Mouse (Mus musculus) embryonic stem cell, embryonic (primary cell): ENCODE results near the gene Otulin.

Experiments
- CTCF ChIA-PET, 4 experiments: fragments of 300-600 bp in 2 of 4; fragments of 350-600 bp in 2 of 4; sonication (Branson Sonifier 250); formaldehyde crosslinking; loops; one replicate each; lab custom pipeline; 2022; ENCODE audit warnings: inconsistent platforms in 2 of 4; lab: Charles Lee
- POLR2A ChIA-PET, 4 experiments: fragments of 300-600 bp in 2 of 4; fragments of 350-600 bp in 2 of 4; sonication (Branson Sonifier 250); formaldehyde crosslinking; loops; one replicate each; lab custom pipeline; 2022; ENCODE audit warnings: antibody characterized with exemption in 4 of 4, inconsistent platforms in 1 of 4; lab: Charles Lee

The Otulin gene

GRCm38 (mm10) chr15:27626314-27626713 is 4.2 kb downstream of the Otulin start:
- ChIA-PET CTCF (interaction anchor here in 2 of 4 experiments (0.6 to 0.9 kb wide), 3 partner anchors 8 to 33 kb away, joined by 3 read pairs; no protein-coding TSS in a partner anchor), POLR2A (interaction anchor here in 1 of 4 experiments (0.6 to 1.9 kb wide), 3 partner anchors 8 to 33 kb away, joined by 3 to 4 read pairs (median 4); no protein-coding TSS in a partner anchor)

- ChIA-PET CTCF (interaction anchor here in 2 of 4 experiments (0.6 to 1.1 kb wide), 4 partner anchors 8 to 293 kb away, joined by 3 to 4 read pairs (median 3); no protein-coding TSS in a partner anchor), POLR2A (interaction anchor here in 1 of 4 experiments (0.6 to 1.9 kb wide), 4 partner anchors 8 to 32 kb away, joined by 3 to 4 read pairs (median 4); no protein-coding TSS in a partner anchor)
Measured at GRCm38 (mm10) chr15:27625890-27626255, 4.6 kb downstream of the Otulin start.

- POLR2A ChIA-PET: interaction anchor here in 1 of 4 experiments (0.9 to 2.2 kb wide), 6 partner anchors 11 to 300 kb away, joined by 3 to 5 read pairs (median 3); no protein-coding TSS in a partner anchor
- CTCF ChIA-PET: interaction anchor here in 2 of 4 experiments (0.5 to 1.1 kb wide), 3 partner anchors 27 to 294 kb away, joined by 3 to 4 read pairs (median 3); no protein-coding TSS in a partner anchor
Measured at GRCm38 (mm10) chr15:27625014-27625889, 5.2 kb downstream of the Otulin start.

DNA sequence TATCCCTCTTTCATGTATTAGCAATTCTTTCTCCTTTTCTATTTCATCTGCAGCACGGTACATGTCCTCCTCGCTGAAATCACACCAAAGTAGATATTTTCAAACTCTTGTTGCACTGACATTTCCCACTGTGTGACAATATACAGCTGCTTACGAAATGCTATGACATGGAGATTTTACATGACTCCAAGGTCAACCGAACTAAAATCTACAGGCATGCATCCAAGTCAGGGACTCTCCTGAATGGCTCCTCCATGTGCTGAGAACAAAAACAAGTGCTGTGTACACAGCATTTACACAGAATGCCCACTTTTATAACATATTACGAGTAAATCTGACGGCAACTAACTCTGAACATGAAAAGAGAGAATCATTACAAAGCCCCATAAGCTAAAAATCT is 7.2 kb downstream of the Otulin start:
- ChIA-PET POLR2A (interaction anchor here in 1 of 4 experiments (1.2 to 2.2 kb wide), 3 partner anchors 10 to 22 kb away, joined by 5 read pairs; no protein-coding TSS in a partner anchor), CTCF (interaction anchor here in 1 of 4 experiments (1.2 kb wide), 1 partner anchor 36 kb away, joined by 3 read pairs; no protein-coding TSS in a partner anchor)

GRCm38 (mm10) chr15:27620475-27621185 is 9.9 kb downstream of the Otulin start:
- POLR2A ChIA-PET: interaction anchor here in 1 of 4 experiments (1.0 to 1.3 kb wide), 2 partner anchors 8 to 12 kb away, joined by 3 to 4 read pairs; no protein-coding TSS in a partner anchor
- CTCF ChIA-PET: interaction anchor here in 1 of 4 experiments (0.8 kb wide), 1 partner anchor 9 kb away, joined by 3 read pairs; no protein-coding TSS in a partner anchor

- ChIA-PET POLR2A (interaction anchor here in 2 of 4 experiments (1.1 to 1.2 kb wide), 2 partner anchors 10 to 20 kb away, joined by 3 read pairs; no protein-coding TSS in a partner anchor), CTCF (no interaction called here)
Measured at GRCm38 (mm10) chr15:27619683-27620082, 10.8 kb downstream of the Otulin start.

- POLR2A ChIA-PET: interaction anchor here in 2 of 4 experiments (0.8 to 1.2 kb wide), 3 partner anchors 10 to 19 kb away, joined by 3 to 6 read pairs (median 3); no protein-coding TSS in a partner anchor
- CTCF ChIA-PET: no interaction called here
Measured at GRCm38 (mm10) chr15:27618778-27619533, 11.5 kb downstream of the Otulin start.

GRCm38 (mm10) chr15:27617227-27617626 is 13.3 kb downstream of the Otulin start:
- CTCF ChIA-PET: interaction anchor here in 1 of 4 experiments (0.7 kb wide), 1 partner anchor 27 kb away, joined by 3 read pairs; no protein-coding TSS in a partner anchor
- POLR2A ChIA-PET: interaction anchor here in 1 of 4 experiments (1.1 kb wide), 1 partner anchor 12 kb away, joined by 3 read pairs; no protein-coding TSS in a partner anchor

- ChIA-PET POLR2A (interaction anchor here in 1 of 4 experiments (1.4 kb wide), 1 partner anchor 12 kb away, joined by 5 read pairs; no protein-coding TSS in a partner anchor), CTCF (interaction anchor here in 2 of 4 experiments (0.6 kb wide), 2 partner anchors 13 to 468 kb away, joined by 3 to 6 read pairs; no protein-coding TSS in a partner anchor)
Measured at GRCm38 (mm10) chr15:27616159-27616558, 14.3 kb downstream of the Otulin start.

- CTCF ChIA-PET: interaction anchor here (0.6 to 2.2 kb wide), 17 partner anchors 9 to 288 kb away, joined by 3 to 14 read pairs (median 4); partner anchors contain the start of gene Ank (in 1 of the 4)
- POLR2A ChIA-PET: interaction anchor here in 2 of 4 experiments (0.6 to 2.1 kb wide), 9 partner anchors 8 to 318 kb away, joined by 3 to 5 read pairs (median 3); partner anchors contain the start of gene Otulinl (in 1 of the 2)
Measured at GRCm38 (mm10) chr15:27613255-27613654, 17.2 kb downstream of the Otulin start.

GRCm38 (mm10) chr15:27612533-27613221 is 17.8 kb downstream of the Otulin start:
- CTCF ChIA-PET: interaction anchor here (0.5 to 2.2 kb wide), 17 partner anchors 9 to 290 kb away, joined by 3 to 14 read pairs (median 4); partner anchors contain the start of gene Ank (in 1 of the 4)
- POLR2A ChIA-PET: interaction anchor here in 2 of 4 experiments (0.5 to 2.1 kb wide), 9 partner anchors 9 to 747 kb away, joined by 3 to 5 read pairs (median 4); partner anchors contain the start of gene Otulinl (in 1 of the 2)

GRCm38 (mm10) chr15:27609554-27609953 is 20.9 kb downstream of the Otulin start:
- POLR2A ChIA-PET: interaction anchor here in 2 of 4 experiments (0.7 to 1.4 kb wide), 3 partner anchors 12 to 358 kb away, joined by 3 to 5 read pairs (median 3); no protein-coding TSS in a partner anchor

GRCm38 (mm10) chr15:27605252-27605651 is 25.2 kb downstream of the Otulin start:
- POLR2A ChIA-PET: interaction anchor here in 1 of 4 experiments (1.0 kb wide), 1 partner anchor 456 kb away, joined by 3 read pairs; no protein-coding TSS in a partner anchor
- CTCF ChIA-PET: interaction anchor here in 1 of 4 experiments (0.5 kb wide), 1 partner anchor 135 kb away, joined by 8 read pairs; no protein-coding TSS in a partner anchor

More at GRCm38 (mm10) chr15:27609554-27609953, 20.9 kb downstream of the Otulin start:
- CTCF ChIA-PET: interaction anchor here in 1 of 4 experiments (1.0 kb wide), 1 partner anchor 284 kb away, joined by 3 read pairs; no protein-coding TSS in a partner anchor

- CTCF ChIA-PET: no interaction called here
- POLR2A ChIA-PET: interaction anchor here in 2 of 4 experiments (1.0 to 1.5 kb wide), 2 partner anchors 11 to 456 kb away, joined by 3 to 5 read pairs; no protein-coding TSS in a partner anchor
Measured at GRCm38 (mm10) chr15:27604558-27604957, 25.9 kb downstream of the Otulin start.

DNA sequence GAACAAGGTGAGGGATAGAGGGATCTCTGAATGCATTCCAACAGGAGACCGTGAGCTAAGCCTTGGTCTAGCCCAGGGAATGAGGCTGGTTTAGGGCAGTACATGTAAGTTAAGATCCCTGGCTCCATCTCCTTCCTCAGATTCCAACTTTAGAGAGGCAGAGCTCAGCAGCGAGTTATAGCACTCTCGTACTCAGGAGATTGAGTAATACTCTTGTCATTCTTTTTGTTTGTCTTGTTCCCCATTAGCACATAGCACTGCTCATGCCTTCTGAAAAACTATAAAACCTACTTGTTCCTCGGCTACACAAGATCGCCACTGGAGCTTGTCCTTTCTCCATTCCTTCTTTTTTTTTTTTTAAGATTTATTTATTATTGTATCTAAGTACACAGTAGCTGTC is 30.0 kb downstream of the Otulin start:
- ChIA-PET POLR2A (interaction anchor here in 1 of 4 experiments (0.7 to 1.4 kb wide), 6 partner anchors 10 to 48 kb away, joined by 3 to 6 read pairs (median 4); no protein-coding TSS in a partner anchor), CTCF (interaction anchor here in 3 of 4 experiments (0.6 to 1.3 kb wide), 4 partner anchors 9 to 14 kb away, joined by 3 to 4 read pairs (median 3); no protein-coding TSS in a partner anchor)
